Mouse (Mus musculus) lung, adult 2 months (tissue): ENCODE data around the gene Pitpnc1. TPM values are rescaled to one million over a fixed set of nuclear protein-coding genes. Genes with fewer than 3 reads are reported as not detected.

ENCODE experiments used
- DNase-seq: peaks from one replicate; pipeline ENCODE4 v3.0.0; 2022
- H3K4me1 ChIP-seq: fragments of 200-500 bp; 2 replicates; pipeline ENCODE4 v1.6.1; 2011; ENCODE audit warnings: low read length; ENCODE audit not compliant: control insufficient read depth, insufficient read depth
- H3K4me3 ChIP-seq: fragments of 200-500 bp; replicated peaks from 2 replicates; pipeline ENCODE3; 2011; ENCODE audit warnings: low read depth, mild to moderate bottlenecking, control low read depth, low read length; ENCODE audit errors: extremely low read depth
- CTCF ChIP-seq: fragments of 200-500 bp; IDR thresholded peaks from 2 replicates; pipeline ENCODE4 v1.5.1; 2011; ENCODE audit warnings: mild to moderate bottlenecking, low read length, control low read depth; ENCODE audit not compliant: insufficient read depth
- POLR2A ChIP-seq: fragments of 200-500 bp; IDR thresholded peaks from 2 replicates; pipeline ENCODE4 v1.6.1; 2011; ENCODE audit warnings: low read depth, mild to moderate bottlenecking, control low read depth, low read length, borderline replicate concordance; ENCODE audit errors: extremely low read depth
- WGBS: fragments of 180-500 bp; shearing (Covaris S2); methylation state at CpG from one replicate; pipeline ENCODE4 v1.1.7; 2018; 5-methylcytosine and 5-hydroxymethylcytosine counted together
- polyA plus RNA-seq: library from polyadenylated mRNA; depleted of rRNA; stranded (reverse); fragments of >200 nt; gene quantifications from 2 replicates; pipeline ENCODE4 v1.2.3, GENCODE M21; 2012

The Pitpnc1 gene
- polyA plus RNA-seq, 1 experiment = 39.0 TPM

DNA sequence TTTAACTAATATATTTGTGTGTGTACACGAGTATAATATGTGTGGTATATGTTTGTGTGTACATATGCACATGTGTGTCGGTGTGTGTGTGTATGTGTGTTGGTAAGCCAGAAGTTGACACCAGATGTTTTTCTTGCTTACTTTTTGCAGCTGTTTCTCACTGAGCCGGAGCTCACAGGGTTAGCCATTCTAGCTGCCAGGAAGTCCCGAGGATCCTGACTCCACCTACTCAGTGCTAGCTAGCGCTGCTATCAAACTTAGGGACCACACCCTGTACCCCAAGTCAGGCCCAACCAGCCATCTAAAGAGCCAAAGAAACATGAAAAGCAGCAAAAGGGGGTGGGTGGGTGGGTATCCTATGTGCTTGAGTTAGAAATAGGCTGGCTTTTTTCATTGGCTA lies 23.1 kb downstream of the Pitpnc1 start:
- no peak for DNase-seq
- WGBS = 32% methylated on average over 5 of the region's 5 CpGs

DNA sequence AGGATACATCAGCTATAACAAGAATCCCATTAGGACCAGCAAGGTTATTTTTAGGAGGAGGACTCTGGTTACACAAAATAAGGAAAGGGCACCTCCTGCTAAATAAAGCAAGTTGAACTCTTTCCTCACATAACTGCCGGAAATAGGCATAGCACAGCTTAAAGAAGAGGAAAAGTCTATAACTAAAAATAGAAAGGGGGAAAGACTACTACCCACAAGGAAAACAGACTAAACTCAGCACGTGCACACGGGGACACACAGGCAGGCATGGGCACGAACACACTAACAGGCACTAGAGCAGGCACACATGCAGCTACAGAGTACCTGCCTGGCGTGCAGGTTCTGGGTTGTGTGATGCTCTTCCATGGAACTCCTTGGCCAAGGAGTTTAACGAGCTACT lies 23.8 kb downstream of the Pitpnc1 start:
- Histone ChIP-seq H3K4me1 (peaks cover 19% of the 10 kb centered on the region), H3K4me3 (no peak overlapping the region)
- DNase-seq = no peak
- no peak for TF ChIP-seq CTCF
- no peak for TF ChIP-seq POLR2A
- WGBS = 39% methylated on average over 6 of the region's 6 CpGs

More for the DNA sequence above, 23.1 kb downstream of the Pitpnc1 start:
- no peak overlapping the region for H3K4me3 ChIP-seq
- peaks cover 19% of the 10 kb centered on the region for H3K4me1 ChIP-seq
- no peak for TF ChIP-seq POLR2A
- TF ChIP-seq CTCF = no peak

DNA sequence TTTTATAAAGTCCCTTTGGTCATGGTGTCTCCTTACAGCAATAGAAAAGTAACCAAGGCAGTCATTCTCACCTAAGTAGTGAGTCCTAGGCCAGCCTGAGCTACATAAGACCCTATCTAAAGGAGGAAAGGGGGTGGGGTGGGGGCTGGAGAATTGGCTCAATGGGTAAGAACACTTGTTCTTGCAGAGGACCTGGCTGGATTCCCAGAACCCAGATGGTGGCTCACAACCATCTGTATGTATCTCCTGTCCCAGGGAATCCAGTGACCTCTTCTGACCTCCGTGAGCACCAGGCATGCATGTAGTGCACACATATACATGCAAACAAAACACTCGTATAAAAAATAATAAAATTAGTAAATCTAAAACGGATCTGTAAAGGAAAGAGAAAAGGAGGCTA lies 24.8 kb downstream of the Pitpnc1 start:
- no peak for DNase-seq
- peaks cover 16% of the 10 kb centered on the region for H3K4me1 ChIP-seq
- TF ChIP-seq POLR2A = no peak
- no peak for TF ChIP-seq CTCF
- no peak overlapping the region for H3K4me3 ChIP-seq
- 85% methylated on average over 3 of the region's 3 CpGs for WGBS

DNA sequence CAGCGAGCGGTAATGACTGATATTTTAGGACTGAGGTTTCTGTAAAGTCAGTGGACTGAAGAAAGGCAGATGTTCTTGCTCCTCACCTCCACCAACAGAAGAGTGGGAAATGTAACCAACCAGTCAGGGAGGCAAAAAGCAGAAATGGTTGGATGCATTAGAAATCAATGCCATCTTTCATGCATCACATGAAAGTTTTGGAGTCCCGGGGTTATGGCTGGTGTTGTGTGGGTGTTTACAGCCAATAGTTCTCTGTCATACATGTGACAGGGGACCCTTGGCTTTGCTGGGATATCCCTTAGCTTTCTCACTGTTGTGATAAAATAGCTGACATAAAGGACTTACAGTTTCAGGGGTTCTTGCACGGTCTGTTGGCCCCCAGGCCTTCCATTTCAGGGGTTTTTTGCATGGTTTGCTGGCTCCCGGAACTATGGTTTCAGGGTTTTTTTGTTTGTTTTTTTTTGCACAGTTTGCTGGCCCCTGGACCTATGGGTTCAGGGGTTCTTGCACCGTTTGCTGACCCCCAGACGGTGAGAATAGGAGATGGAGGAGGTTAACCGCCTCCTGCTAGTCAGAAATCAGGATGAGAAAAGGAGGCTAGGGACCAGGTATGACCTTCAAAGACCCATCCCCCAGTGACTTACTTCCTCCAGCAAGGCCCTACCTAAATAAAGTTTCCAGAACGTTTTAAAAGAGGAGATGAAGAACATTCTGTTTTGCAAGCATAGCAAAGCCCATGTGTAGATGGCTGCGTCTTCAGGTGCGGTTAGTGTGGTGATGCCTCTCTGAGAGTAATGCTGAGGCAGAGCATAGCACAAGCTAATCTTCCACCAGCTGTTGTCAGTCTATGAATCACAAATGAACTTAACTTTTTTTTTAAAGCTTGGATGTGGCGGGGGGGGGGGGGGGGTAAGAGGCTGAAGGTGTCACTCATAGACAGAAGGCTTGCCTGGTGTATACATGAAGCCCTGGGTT lies 27.1 kb downstream of the Pitpnc1 start:
- no peak for DNase-seq
- H3K4me3 ChIP-seq = no peak overlapping the region
- TF ChIP-seq POLR2A = no peak
- no peak for TF ChIP-seq CTCF
- peaks cover 9% of the 10 kb centered on the region for H3K4me1 ChIP-seq
- 76% methylated on average over 12 of the region's 12 CpGs for WGBS

DNA sequence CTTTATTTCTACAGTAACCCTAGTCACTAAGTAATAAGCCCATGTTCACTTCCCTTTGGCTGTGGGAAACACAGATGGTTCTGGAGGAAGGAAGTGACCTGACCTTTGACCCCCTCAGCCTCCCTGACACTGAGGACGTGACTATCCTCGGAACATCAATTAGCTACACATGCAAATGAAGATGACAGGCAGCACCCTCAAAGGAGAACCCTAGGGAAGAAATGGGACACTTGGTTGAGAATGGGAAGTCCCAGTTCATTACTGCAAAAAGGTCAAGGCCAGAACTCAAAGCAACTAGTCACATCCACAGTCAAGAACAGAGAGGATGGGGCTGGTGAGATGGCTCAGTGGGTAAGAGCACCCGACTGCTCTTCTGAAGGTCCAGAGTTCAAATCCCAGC lies 29.4 kb downstream of the Pitpnc1 start:
- 54% methylated on average over 3 of the region's 3 CpGs for WGBS
- no peak overlapping the region for H3K4me3 ChIP-seq
- peaks cover under 1% of the 10 kb centered on the region for H3K4me1 ChIP-seq
- DNase-seq = no peak
- TF ChIP-seq CTCF = no peak
- TF ChIP-seq POLR2A = no peak

DNA sequence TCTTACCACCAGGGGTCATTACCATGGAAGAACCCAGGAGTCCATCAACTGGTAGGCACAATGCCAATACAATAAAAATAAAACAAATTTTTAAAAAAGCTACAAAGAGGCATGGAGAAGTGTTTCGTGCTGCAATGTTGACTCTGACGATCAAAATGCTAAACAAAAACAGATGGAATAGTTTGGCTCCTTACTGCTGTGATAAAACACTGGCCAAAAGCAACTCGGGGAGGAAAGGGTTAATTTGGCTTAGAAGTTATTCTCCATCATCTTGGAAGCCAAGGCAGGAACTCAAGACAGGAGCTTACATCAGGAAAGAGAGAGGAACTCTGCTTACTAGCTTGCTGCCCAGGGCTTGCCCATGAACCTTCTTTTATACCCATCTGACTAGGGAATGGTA lies 32.4 kb downstream of the Pitpnc1 start:
- Histone ChIP-seq H3K4me1 (peaks cover 4% of the 10 kb centered on the region), H3K4me3 (no peak overlapping the region)
- WGBS = 76% methylated on average over 3 of the region's 3 CpGs
- no peak for TF ChIP-seq POLR2A
- no peak for TF ChIP-seq CTCF
- DNase-seq = no peak

DNA sequence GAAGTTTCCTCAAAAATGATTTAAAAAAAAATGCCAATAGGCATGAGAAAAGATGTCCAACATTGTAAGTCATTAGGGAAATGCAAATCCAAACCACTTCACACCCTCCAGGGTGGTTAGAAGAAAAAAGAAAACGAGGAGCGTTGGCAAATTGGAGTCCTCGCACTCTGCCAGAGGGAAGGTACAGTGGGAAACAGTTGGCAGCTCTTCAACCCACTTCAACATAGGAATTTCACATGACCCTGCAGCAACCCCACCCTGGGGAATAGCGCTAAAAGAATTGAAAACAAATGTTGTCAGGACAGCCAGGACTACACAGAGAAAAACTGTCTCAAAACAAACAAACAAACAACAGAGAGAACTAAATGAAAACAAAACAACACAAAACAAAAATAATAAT lies 32.8 kb downstream of the Pitpnc1 start:
- Histone ChIP-seq H3K4me1 (peaks cover 4% of the 10 kb centered on the region), H3K4me3 (no peak overlapping the region)
- DNase-seq = no peak
- TF ChIP-seq POLR2A = no peak
- TF ChIP-seq CTCF = no peak
- WGBS = 26% methylated on average over 4 of the region's 4 CpGs

DNA sequence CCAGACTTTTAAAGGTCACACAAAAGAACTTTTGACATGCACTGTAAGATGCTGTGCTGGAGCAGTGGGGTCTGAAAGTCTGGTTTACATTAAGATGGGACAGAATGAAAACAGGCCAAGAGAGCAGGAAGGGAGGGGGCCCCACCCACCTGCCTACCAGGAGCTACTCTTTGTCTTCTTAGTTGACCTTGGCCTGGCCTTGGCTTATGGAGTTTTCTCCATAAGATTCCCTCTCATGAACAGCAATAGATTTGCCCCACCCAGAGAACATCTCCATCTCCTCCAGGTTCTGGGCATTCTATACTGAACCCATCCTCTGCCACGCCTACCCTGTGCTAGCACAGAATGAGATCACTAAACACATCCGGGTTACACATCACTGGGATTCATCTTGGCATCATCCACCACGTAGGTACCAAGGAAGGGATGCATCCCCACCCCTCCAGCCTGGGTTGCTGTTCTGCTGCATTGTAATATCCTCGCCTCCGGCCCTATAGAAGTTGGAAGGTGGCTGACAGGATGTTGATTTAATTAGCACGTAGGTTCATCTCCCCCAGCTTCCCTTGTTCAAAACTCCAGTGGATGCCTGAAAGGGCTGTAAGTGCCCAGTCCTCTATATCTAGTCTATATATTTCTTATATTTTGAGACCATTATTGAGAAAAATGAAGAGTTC lies 34.6 kb downstream of the Pitpnc1 start:
- no peak overlapping the region for H3K4me3 ChIP-seq
- H3K4me1 ChIP-seq = peaks cover 4% of the 10 kb centered on the region
- TF ChIP-seq CTCF (no peak), POLR2A (no peak)
- 72% methylated on average over 6 of the region's 6 CpGs for WGBS
- DNase-seq = no peak

DNA sequence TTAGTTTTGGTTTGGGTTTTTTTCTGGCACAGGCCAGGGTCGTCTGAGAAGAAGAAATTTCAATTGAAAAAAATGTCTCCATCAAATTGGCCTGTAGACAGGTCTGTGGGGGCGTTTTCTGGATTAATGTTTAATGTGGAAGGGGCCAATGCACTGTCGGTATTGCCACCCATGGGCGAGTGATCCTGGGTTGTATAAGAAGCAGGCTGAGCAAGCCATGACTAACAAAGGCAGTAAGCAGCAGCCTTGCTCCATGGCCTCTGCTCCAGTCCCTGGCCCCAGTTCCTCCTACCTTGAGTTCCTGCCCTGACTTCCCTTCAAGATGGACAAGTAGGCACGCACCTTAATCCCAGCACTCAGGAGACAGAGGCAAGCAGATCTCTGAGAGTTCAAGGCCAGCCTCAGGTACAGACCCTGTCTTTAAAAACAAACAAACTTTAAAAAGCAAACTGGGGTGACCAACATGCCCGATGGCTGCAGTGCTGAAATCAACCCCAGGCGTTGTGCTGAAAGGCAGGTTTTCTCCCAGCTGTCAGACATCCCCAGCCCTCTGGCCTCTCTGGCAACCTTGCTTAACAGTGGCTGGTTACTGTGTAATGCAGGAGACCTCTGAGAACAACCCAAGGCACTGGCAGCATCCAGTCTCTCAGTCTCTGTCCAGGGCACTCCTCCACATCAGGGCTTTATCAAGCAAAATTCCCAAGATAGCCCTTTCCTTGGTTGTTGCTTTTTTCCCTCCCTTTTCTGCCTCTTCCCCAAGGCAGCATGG lies 39.1 kb downstream of the Pitpnc1 start:
- no peak for DNase-seq
- WGBS = 84% methylated on average over 7 of the region's 7 CpGs
- Histone ChIP-seq H3K4me3 (no peak overlapping the region), H3K4me1 (peaks cover 7% of the 10 kb centered on the region; the same call in 1 of the 2 replicates)
- TF ChIP-seq POLR2A = no peak
- no peak for TF ChIP-seq CTCF
